Mouse (Mus musculus): ENCODE data around the gene H2-Q10.

Gene H2-Q10

DNA sequence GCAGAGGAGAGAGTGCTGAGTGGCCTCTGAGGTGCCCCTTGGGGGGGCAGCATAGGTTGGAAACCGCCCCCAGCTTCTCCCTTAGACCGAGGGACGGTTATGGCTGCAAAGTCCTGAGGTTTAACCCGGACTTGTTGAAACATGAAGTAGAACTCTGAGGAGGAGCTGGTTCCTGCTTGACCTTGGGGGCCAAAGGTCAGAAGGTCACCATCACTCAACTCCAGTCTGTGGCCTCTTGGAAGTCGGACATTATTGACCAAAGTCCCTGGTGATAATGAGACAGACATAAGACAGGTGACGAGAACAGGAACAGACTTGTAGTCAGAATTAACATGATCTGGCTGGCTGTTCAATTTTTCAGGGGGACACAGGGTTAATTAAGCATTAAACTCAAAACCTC is 44.9 kb downstream of the H2-Q10 start:
- DNase-seq (ENCODE audit: low spot score in 2 of 2): no peak

DNA sequence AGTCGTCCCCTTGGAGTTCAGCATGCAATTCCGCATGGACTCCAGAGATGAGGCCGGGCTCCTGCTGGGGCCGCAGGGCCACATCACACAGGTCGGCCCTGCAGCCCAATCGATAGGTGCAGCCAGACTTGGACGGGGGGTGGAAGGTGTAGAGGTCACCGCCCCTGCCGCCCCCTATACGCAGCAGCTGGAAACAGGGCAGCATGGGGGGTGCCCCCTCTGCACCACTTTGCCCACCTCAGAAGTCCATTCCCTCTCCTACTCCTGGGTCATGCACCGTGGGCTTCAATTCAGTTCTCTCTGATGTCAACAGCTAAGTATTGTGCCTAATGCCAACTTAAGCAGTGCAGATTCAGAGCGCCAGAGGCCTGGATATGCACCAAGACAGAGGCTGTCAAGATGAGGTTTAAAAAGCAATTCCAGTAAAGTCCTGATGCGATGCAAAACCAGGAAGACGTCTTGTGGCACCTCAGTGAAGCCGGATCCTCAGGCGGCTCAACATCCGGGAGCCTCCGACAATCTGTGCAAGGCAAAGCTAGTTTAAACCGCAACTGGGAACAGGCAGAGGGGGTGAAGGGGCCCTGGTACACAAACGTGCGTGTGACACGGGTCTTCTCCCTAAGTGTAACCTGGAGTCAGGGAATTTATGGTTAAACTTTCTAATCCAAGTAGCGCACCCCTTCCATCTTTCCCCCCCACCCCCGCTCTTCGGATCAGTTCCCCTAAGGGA is 46.2 kb downstream of the H2-Q10 start:
- no peak for DNase-seq (ENCODE audit: low spot score in 2 of 2)

DNA sequence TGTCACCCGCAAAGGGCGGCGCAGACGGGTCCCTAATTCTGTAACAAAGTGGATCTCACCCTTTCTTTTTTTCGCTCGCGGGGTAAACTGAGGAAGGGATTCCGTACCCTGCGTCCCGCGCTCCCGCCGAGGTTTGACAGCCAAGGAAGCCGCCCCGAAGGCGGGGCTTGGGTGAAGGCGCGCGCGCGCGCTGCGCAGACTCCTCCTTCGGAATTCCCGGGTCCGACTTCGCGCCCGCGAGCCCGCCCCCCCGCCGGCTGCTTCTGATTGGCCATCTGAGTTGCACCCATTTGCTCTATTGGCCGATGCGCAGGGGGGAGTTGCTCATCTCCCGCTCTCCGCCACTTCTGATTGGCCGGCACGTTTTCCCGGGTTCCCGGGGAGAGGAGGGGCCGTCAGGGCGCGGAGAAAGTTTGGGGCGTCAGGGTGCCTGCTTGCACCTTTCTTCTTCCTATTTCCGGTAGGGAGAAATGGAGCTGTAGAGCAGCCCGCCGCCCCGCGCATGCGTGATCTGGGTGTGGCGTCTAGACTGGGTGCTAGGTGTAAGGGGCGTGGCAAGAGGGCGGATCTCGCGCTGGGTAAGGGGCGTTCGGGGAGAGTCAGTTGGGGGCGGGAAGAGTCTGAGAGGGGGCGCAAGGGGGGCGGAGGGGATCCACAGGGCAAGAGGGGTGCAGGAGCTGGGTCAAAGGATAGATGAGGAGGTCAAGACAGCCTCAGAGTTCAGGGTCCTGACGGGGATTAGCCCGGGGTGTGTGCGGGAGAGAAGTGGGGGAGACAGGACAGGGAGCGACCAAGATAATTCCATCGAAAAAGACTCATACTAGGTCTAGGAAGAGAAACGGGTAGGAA is 47.0 kb downstream of the H2-Q10 start, which contains the start of the genes Tcf19 and Cchcr1:
Gene Tcf19, minus strand, starts transcription at position 173 of the 849 bp plus-strand sequence.
Gene Cchcr1, plus strand, starts transcription at position 449 of the 849 bp plus-strand sequence.
- DNase-seq (ENCODE audit: low spot score in 2 of 2): peak; percentile 96 to 97

DNA sequence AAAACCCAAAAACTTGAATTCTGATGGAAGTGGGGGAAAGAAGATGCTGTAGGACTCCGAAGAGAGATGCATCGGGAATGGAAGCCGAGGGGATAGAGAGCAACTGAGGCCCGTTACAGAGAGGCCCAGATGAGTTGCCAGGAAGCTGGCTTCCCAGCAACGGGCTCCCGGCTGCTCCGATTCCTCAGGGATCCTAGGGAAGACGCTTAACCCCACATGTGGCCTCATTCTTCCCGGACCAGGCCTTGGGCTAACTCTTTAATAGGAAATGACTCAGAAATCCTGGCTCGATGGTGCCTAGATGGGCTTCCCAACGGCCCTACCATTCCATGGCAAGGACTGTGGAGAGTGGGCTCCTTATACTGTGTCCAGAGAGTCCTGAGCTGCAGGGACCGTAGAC is 47.6 kb downstream of the H2-Q10 start:
- DNase-seq (ENCODE audit: low spot score in 2 of 2): no peak

Measured in cerebellum, postnatal 4 days (tissue).